9 mouse cellular contexts compared by ENCODE assay signal in the genomic region with DNA sequence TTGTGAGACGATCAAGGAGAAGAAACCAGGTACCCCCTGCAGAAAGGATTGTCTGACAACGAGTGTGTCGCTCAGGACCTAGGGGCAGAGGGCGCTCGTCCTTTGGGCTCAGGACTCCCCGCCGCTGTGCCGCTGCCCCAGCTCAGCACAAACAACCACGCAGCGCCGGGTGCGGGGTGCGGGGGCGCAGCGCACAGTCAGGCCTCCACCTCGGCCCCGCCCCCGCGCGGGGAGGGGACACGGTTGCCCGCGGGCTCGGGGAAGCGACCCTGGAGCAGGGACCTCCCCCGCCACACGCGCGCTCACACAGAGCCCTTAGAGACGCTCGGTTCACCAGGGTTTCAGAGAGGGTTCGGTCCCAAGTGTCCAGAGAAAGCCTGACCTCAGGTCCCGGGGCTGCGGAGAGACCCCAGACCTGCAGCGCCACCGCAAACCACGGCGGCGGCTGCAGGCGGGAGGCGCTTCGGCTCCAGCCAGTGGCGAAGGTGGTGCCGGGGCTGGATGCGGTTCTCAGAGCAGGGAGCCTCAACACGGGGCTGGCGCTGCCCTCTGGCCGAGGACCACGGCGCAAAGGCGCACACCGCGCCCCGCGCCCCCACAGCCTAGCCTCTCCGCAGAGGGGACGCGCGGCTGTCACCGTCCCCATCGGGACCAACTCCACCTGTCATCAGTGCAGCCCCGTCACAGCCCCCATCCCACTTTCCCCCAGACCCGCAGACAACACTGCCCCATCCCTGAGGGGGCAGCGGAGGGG. TPM values are rescaled to one million over a fixed set of nuclear protein-coding genes. Genes with fewer than 3 reads are reported as not detected.
DNase-seq lines count a peak whose midpoint lies in the region; ATAC-seq lines count a peak whose summit lies in the region.
"Had no signal": no experiment of that assay in that cellular context is flagged by ENCODE, and none has a peak within 500 bp of the region (broad histone marks: within the 10 kb centered on the region; RNA-seq: fewer than 3 reads in every experiment).

No protein-coding gene starts in this region.

- H3K9me3 ChIP-seq in heart, embryonic 15.5 days (replicated peaks) = no peaks in the 10 kb centered on the region
- no peaks in the 10 kb centered on the region for H3K9me3 ChIP-seq in embryonic facial prominence, embryonic 11.5 days (replicated peaks; ENCODE audit: control insufficient read depth, low read length)
- H3K9me3 ChIP-seq in limb, embryonic 10.5 days (replicated peaks) = no peaks in the 10 kb centered on the region

- WGBS in heart, embryonic 15.5 days = 1% methylated on average over 64 of the region's 64 CpGs
- under 1% methylated on average over 55 of the region's 64 CpGs for WGBS in embryonic facial prominence, embryonic 11.5 days
- WGBS in limb, embryonic 10.5 days = 1% methylated on average over 61 of the region's 64 CpGs

- peak overlapping the region; percentile 49; the same call in 1 of the 2 replicates for H3K9ac ChIP-seq in heart, embryonic 15.5 days
- peak overlapping the region; percentile 60 for H3K9ac ChIP-seq in embryonic facial prominence, embryonic 11.5 days (replicated peaks; ENCODE audit: low read length)

- DNase-seq in heart, postnatal 14 days = no peak
- DNase-seq in R1 (ENCODE audit: low read depth, low spot score) (peak; percentile 34), adipocyte (ENCODE audit: low spot score) (no peak)
- peak; percentile 35 for DNase-seq in embryonic facial prominence, embryonic 11.5 days (ENCODE audit: low spot score)
- peak; percentile 63 for DNase-seq in limb, embryonic 10.5 days (ENCODE audit: low spot score)
- DNase-seq in right cerebral cortex, adult 18-20 months = peak; percentile 57
- DNase-seq in ovary, postnatal 10 days (ENCODE audit: low spot score) = no peak

- intact Hi-C loops in heart, postnatal 14 days (cut with DNase I) = loop anchor here (10.0 kb wide), 1 partner anchor 377 kb away; a partner anchor contains a TSS

- H3K4me1 ChIP-seq in heart, embryonic 15.5 days (replicated peaks) = peaks cover 24% of the 10 kb centered on the region
- peaks cover 8% of the 10 kb centered on the region for H3K4me1 ChIP-seq in embryonic facial prominence, embryonic 11.5 days (ENCODE audit: control insufficient read depth, insufficient read depth, low read length)
- peaks cover 35% of the 10 kb centered on the region for H3K4me1 ChIP-seq in limb, embryonic 10.5 days

- peak overlapping the region; percentile 99 for H3K4me2 ChIP-seq in heart, embryonic 15.5 days
- peak overlapping the region; percentile 100 for H3K4me2 ChIP-seq in embryonic facial prominence, embryonic 11.5 days (ENCODE audit: low read depth, low read length)

- H3K27ac ChIP-seq in heart, embryonic 15.5 days = no peak overlapping the region
- H3K27ac ChIP-seq in embryonic facial prominence, embryonic 11.5 days (replicated peaks; ENCODE audit: low read depth, low read length) = no peak overlapping the region
- peak overlapping the region; percentile 69 for H3K27ac ChIP-seq in limb, embryonic 10.5 days

- peaks cover 100% of the 10 kb centered on the region for H3K27me3 ChIP-seq in heart, embryonic 15.5 days
- peaks cover 53% of the 10 kb centered on the region for H3K27me3 ChIP-seq in embryonic facial prominence, embryonic 11.5 days (ENCODE audit: control insufficient read depth, insufficient read depth, low read length)
- H3K27me3 ChIP-seq in limb, embryonic 10.5 days (ENCODE audit: low read depth, poor library complexity, severe bottlenecking) = peaks cover 99% of the 10 kb centered on the region

- ATAC-seq in heart, embryonic 15.5 days (replicated peaks; ENCODE audit: insufficient number of reproducible peaks, insufficient read depth, low FRiP score, low read depth) = no peak
- ATAC-seq in embryonic facial prominence, embryonic 11.5 days (replicated peaks; ENCODE audit: insufficient number of reproducible peaks, low FRiP score, low TSS enrichment, low read depth) = no peak

- no peaks in the 10 kb centered on the region for H3K36me3 ChIP-seq in heart, embryonic 15.5 days
- H3K36me3 ChIP-seq in embryonic facial prominence, embryonic 11.5 days (replicated peaks; ENCODE audit: control insufficient read depth, insufficient read depth, low read depth, low read length) = no peaks in the 10 kb centered on the region
- no peaks in the 10 kb centered on the region for H3K36me3 ChIP-seq in limb, embryonic 10.5 days

- H3K4me3 ChIP-seq in heart, embryonic 15.5 days = peak overlapping the region; percentile 58
- H3K4me3 ChIP-seq in embryonic facial prominence, embryonic 11.5 days (ENCODE audit: low read depth, low read length) = peak overlapping the region; percentile 59
- peak overlapping the region; percentile 67 for H3K4me3 ChIP-seq in limb, embryonic 10.5 days

RNA-seq across cellular contexts. Expression of a gene that starts 9.2 kb away (rescaled TPM):
- polyA plus RNA-seq in heart, embryonic 15.5 days (2015; fragmentation: Nextera tagmentation; extraction: Ambion mirVana) = 0.05 and 0.36 TPM in 2 replicates
- total RNA-seq in heart, postnatal 14 days (2021) = under 1 TPM; 0.15 to 0.19 TPM
- polyA plus RNA-seq in embryonic facial prominence, embryonic 11.5 days (2014; fragmentation: Nextera tagmentation; extraction: Ambion mirVana) = 0.49 and 0.88 TPM in 2 replicates
- polyA plus RNA-seq in limb, embryonic 10.5 days (2016; fragmentation: Nextera tagmentation; extraction: Ambion mirVana) = 0.06 and 0.35 TPM in 2 replicates
- total RNA-seq: liver, adult 2 months had no signal
- polyA plus RNA-seq: liver, adult 2 months had no signal

RNA-seq across cellular contexts. Expression of a gene that starts 44.3 kb away (rescaled TPM):
- polyA plus RNA-seq in heart, embryonic 15.5 days (2015; fragmentation: Nextera tagmentation; extraction: Ambion mirVana) = 95.0 and 152 TPM in 2 replicates
- 10 to 100 TPM; 37.1 to 38.2 TPM for total RNA-seq in heart, postnatal 14 days (2021)
- 415 and 428 TPM in 2 replicates for polyA plus RNA-seq in embryonic facial prominence, embryonic 11.5 days (2014; fragmentation: Nextera tagmentation; extraction: Ambion mirVana)
- 904 and 1,218 TPM in 2 replicates for polyA plus RNA-seq in limb, embryonic 10.5 days (2016; fragmentation: Nextera tagmentation; extraction: Ambion mirVana)

RNA-seq across cellular contexts. Expression of a gene that starts 53.5 kb away (rescaled TPM):
- polyA plus RNA-seq in heart, embryonic 15.5 days (2015; fragmentation: Nextera tagmentation; extraction: Ambion mirVana) = 14.5 and 23.0 TPM in 2 replicates
- 10 to 100 TPM in 1 of 2 experiments, 1 to 10 TPM in 1; 10.0 to 10.4 TPM for total RNA-seq in heart, postnatal 14 days (2021)
- 13.3 and 16.7 TPM in 2 replicates for polyA plus RNA-seq in embryonic facial prominence, embryonic 11.5 days (2014; fragmentation: Nextera tagmentation; extraction: Ambion mirVana)
- polyA plus RNA-seq in limb, embryonic 10.5 days (2016; fragmentation: Nextera tagmentation; extraction: Ambion mirVana) = 9.4 TPM in 2 replicates

Comparison
In these comparisons a context has a peak if more than half of its experiments do, and no peak if none do; other contexts are left out.
1. DNase-seq: peak in R1 (single experiment), embryonic facial prominence, embryonic 11.5 days (single experiment), limb, embryonic 10.5 days (single experiment) and right cerebral cortex, adult 18-20 months (single experiment); none in heart, postnatal 14 days (0 of 2), ovary, postnatal 10 days (single experiment) and adipocyte (single experiment).
2. Peak in every context shown above with its lines, with median percentiles within 50 percentile points of each other: H3K4me3 ChIP-seq.